Mouse (Mus musculus): ENCODE measurements around the gene Gm11099. TPM values are rescaled to one million over a fixed set of nuclear protein-coding genes. Genes with fewer than 3 reads are reported as not detected.

Gm11099 gene
- polyA plus RNA-seq, 1 experiment, result not detected

DNA sequence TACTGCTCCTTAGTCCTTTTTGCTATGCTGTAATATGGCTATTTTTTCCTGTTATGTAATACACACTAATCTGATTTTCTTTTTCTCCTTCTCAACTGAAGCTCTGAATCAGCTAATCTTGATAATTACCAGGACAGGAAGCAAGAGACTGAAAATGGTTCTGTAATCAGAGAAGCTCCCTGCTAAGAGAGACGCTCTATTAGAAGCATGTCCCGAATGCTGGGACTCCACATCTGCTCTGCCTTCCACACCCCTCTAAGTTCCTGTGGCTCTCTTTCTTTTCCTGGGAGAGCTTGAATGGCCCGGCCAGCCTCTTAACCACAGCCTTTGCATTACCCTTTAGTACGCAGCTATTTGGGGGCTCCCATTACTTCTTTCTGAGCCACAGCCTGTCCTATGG, 45.8 kb downstream of the Gm11099 start:
- Histone ChIP-seq H3K27ac (ENCODE audit: insufficient read depth, low read length) (no peak overlapping the region), H3K4me1 (ENCODE audit: control insufficient read depth, insufficient read depth, low read length) (no peaks in the 10 kb centered on the region), H3K4me3 (ENCODE audit: insufficient read depth, low read length) (no peak overlapping the region)
- TF ChIP-seq CTCF (IDR thresholded peaks at IDR 0.05; ENCODE audit: extremely low read depth, insufficient read depth, low read length), result no peak
- TF ChIP-seq POLR2A (IDR thresholded peaks at IDR 0.05; ENCODE audit: extremely low read depth, insufficient read depth, low read length), result no peak

DNA sequence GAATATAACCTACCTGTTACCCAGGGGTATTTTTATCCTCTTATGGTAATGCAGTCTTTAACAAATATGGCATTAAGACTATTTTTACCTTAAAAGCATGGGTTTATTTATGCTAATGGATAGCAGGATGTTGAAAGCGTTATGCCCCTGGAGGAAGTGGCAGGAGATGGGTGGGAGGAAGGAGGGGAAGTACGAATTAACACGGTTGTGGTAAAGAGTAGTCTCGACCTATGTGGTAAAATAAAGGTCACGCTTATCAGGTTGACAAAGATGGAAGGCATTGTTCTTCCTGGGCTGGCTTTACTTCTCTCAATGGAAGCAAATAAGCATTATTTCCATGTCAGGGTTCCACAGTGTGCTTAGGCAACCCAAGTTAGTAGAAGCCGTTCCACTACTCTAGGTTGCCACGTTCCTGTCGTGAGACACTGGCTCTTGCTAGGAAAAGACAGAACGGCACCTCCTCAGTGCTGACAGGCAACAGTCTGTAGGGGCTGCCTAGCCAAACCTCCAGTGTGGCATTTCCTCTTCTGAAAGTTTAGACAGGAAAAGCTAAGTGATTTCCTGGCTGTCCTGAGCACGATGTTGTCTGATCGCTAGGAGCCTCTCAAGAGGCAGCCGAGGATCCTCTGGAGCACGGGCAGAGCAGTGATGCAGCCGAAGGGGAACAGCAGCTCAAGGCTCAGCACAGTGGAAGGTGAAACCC, 47.7 kb downstream of the Gm11099 start:
- no peak for TF ChIP-seq POLR2A (IDR thresholded peaks at IDR 0.05; ENCODE audit: extremely low read depth, insufficient read depth, low read length)
- Histone ChIP-seq H3K27ac (ENCODE audit: insufficient read depth, low read length) (no peak overlapping the region), H3K4me1 (ENCODE audit: control insufficient read depth, insufficient read depth, low read length) (no peaks in the 10 kb centered on the region), H3K4me3 (ENCODE audit: insufficient read depth, low read length) (no peak overlapping the region)

DNA sequence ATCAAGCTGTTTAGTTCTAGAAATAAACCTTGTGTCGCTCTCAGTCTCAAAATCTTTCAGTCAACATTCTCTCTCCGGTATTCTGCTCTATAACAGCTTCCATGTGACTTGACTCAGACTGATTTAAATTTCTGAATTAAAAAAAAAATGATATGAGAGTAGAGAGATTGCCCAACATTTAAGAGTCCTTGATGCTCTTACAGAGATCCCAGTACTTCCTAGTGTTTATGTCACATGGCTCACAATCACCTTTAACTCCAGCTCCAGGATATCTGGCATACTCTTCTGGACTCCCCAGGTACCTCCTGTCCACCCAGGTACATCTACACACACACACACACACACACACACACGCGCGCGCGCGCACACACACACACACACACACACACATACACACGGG, 53.1 kb downstream of the Gm11099 start:
- no peaks in the 10 kb centered on the region for H3K4me1 ChIP-seq (ENCODE audit: control insufficient read depth, insufficient read depth, low read length)
- no peak for TF ChIP-seq CTCF (IDR thresholded peaks at IDR 0.05; ENCODE audit: extremely low read depth, insufficient read depth, low read length)
- no peak for TF ChIP-seq POLR2A (IDR thresholded peaks at IDR 0.05; ENCODE audit: extremely low read depth, insufficient read depth, low read length)
- no peak overlapping the region for H3K27ac ChIP-seq (ENCODE audit: insufficient read depth, low read length)
- no peak overlapping the region for H3K4me3 ChIP-seq (ENCODE audit: insufficient read depth, low read length)

DNA sequence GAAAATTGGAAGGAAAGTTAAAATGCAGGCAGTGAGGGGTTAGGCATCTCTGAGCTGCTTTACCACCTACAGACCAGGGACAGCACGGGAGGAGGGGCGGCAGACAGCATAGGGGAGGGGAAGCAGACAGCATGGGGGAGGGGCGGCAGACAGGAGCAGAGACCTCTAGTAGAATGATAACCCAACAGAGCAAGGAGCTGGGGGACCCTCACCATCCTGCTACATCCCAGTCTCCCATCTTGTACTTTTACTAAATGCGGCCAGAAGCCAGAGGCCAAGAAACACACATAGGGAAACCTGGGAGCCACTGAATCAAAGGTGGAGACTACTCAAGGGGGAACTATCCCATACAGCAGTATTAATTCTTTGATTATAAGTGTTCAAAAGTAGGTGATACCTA, 59.1 kb downstream of the Gm11099 start:
- no peak for TF ChIP-seq CTCF (IDR thresholded peaks at IDR 0.05; ENCODE audit: extremely low read depth, insufficient read depth, low read length)
- no peak for TF ChIP-seq POLR2A (IDR thresholded peaks at IDR 0.05; ENCODE audit: extremely low read depth, insufficient read depth, low read length)
- Histone ChIP-seq H3K4me3 (ENCODE audit: insufficient read depth, low read length) (no peak overlapping the region), H3K27ac (ENCODE audit: insufficient read depth, low read length) (no peak overlapping the region), H3K4me1 (ENCODE audit: control insufficient read depth, insufficient read depth, low read length) (no peaks in the 10 kb centered on the region)

DNA sequence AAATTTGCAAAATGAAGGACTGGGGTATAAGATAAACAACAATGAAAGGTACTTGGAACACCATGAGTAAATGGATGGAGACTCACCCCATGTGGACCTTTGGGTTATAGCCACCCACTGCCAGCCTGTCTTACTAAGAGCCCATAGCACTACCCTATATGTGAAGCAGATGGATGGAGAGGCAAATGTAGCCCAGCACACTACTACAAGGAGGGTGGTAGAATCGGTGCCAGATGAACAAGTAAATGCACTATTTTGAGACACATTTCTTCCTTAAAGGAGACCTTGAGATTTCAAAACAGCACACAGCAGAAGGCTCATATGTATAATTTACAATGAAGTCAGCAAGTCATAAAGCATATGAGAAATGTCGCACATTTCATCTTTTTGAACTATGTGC, 66.3 kb downstream of the Gm11099 start:
- Histone ChIP-seq H3K4me1 (ENCODE audit: control insufficient read depth, insufficient read depth, low read length) (no peaks in the 10 kb centered on the region), H3K4me3 (ENCODE audit: insufficient read depth, low read length) (no peak overlapping the region), H3K27ac (ENCODE audit: insufficient read depth, low read length) (no peak overlapping the region)
- TF ChIP-seq POLR2A (IDR thresholded peaks at IDR 0.05; ENCODE audit: extremely low read depth, insufficient read depth, low read length) (no peak), CTCF (IDR thresholded peaks at IDR 0.05; ENCODE audit: extremely low read depth, insufficient read depth, low read length) (no peak)

DNA sequence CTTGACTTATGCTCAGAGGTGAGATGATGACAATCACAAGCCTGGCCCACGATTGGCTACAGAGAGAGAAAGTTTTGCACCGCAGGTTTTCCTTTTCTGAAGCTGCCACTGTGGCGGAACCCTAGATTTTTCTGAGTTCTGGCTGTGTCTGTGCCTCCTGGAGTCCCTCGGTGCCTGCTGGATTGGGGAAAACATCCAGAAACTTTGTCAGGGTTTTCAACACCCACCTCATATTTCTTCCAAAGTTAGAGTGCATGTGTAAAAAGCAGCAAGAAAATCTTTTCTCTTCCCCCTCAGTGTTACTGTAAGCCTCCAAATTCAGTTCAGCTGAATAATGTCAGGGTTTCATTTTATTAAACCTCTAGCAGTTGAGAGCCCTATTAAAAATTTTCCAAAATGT, 82.1 kb downstream of the Gm11099 start:
- Histone ChIP-seq H3K4me1 (ENCODE audit: control insufficient read depth, insufficient read depth, low read length) (peaks cover 2% of the 10 kb centered on the region; the same call in 1 of the 2 replicates), H3K4me3 (ENCODE audit: insufficient read depth, low read length) (no peak overlapping the region), H3K27ac (ENCODE audit: insufficient read depth, low read length) (no peak overlapping the region)
- TF ChIP-seq CTCF (IDR thresholded peaks at IDR 0.05; ENCODE audit: extremely low read depth, insufficient read depth, low read length) (no peak), POLR2A (IDR thresholded peaks at IDR 0.05; ENCODE audit: extremely low read depth, insufficient read depth, low read length) (no peak)

DNA sequence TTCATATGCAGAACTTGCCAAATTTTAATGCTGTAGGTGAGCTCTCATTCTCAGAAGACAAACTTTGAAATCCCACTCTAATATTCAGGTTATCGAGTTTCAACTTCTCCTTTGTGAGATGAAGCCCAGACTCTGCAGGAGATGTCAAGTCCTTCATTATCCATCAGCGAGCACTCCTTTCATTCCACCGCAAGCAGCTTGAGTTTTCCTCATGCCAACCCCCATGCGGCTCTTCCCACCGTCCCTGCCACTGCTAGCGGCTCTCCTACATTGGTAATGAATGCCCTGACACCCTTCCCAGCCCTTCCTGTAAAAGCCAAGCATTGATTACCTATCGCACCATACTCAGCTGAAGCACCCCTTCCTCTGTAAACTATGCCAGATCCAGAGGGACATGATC, 89.6 kb downstream of the Gm11099 start:
- H3K27ac ChIP-seq (ENCODE audit: insufficient read depth, low read length), result no peak overlapping the region

DNA sequence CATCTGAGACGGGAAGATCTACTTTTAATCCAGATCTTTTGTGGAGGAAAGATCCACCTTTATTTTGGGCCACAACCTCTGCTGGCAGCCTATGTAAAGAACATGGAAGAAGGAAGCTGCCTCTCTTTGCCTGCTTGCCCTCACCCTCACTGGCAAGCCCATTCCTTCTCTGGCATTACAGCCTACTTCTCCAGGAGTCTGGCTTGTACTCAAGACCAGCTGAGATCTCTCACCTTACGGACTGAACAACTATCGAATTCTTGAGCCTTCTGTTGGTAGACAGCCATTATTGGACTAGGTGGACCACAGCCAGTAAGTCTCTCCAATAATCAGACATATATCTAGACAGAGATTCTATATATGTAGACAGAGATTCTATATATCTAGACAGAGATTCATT, 92.9 kb downstream of the Gm11099 start:
- H3K27ac ChIP-seq (ENCODE audit: insufficient read depth, low read length), result no peak overlapping the region
- no peaks in the 10 kb centered on the region for H3K4me1 ChIP-seq (ENCODE audit: control insufficient read depth, insufficient read depth, low read length)
- TF ChIP-seq POLR2A (IDR thresholded peaks at IDR 0.05; ENCODE audit: extremely low read depth, insufficient read depth, low read length) (no peak), CTCF (IDR thresholded peaks at IDR 0.05; ENCODE audit: extremely low read depth, insufficient read depth, low read length) (no peak)
- no peak overlapping the region for H3K4me3 ChIP-seq (ENCODE audit: insufficient read depth, low read length)

More for the DNA sequence above, 89.6 kb downstream of the Gm11099 start:
- H3K4me3 ChIP-seq (ENCODE audit: insufficient read depth, low read length), result no peak overlapping the region
- TF ChIP-seq POLR2A (IDR thresholded peaks at IDR 0.05; ENCODE audit: extremely low read depth, insufficient read depth, low read length), result no peak
- TF ChIP-seq CTCF (IDR thresholded peaks at IDR 0.05; ENCODE audit: extremely low read depth, insufficient read depth, low read length), result no peak
- H3K4me1 ChIP-seq (ENCODE audit: control insufficient read depth, insufficient read depth, low read length), result no peaks in the 10 kb centered on the region

DNA sequence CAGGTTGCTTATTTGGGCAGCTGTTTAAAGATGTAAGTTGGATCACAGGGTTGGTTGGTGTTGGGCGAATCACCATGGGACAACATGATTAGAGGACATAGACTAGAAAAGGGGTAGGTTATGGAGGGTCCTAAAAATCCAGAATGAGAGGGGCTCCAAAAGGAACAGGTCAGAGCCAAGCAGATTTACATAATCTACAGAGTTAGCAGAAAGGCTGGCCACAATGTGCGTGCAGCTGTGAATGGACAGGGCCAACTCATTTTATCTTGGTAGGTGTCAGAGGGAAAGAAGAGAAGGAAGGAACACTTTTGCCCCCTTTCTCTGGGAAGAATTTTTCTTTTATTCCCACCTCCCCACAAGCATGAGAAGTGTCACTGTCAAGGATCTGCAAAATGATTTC, 97.1 kb downstream of the Gm11099 start:
- H3K27ac ChIP-seq (ENCODE audit: insufficient read depth, low read length), result no peak overlapping the region
- no peak overlapping the region for H3K4me3 ChIP-seq (ENCODE audit: insufficient read depth, low read length)
- no peaks in the 10 kb centered on the region for H3K4me1 ChIP-seq (ENCODE audit: control insufficient read depth, insufficient read depth, low read length)
- TF ChIP-seq CTCF (IDR thresholded peaks at IDR 0.05; ENCODE audit: extremely low read depth, insufficient read depth, low read length) (no peak), POLR2A (IDR thresholded peaks at IDR 0.05; ENCODE audit: extremely low read depth, insufficient read depth, low read length) (no peak)

DNA sequence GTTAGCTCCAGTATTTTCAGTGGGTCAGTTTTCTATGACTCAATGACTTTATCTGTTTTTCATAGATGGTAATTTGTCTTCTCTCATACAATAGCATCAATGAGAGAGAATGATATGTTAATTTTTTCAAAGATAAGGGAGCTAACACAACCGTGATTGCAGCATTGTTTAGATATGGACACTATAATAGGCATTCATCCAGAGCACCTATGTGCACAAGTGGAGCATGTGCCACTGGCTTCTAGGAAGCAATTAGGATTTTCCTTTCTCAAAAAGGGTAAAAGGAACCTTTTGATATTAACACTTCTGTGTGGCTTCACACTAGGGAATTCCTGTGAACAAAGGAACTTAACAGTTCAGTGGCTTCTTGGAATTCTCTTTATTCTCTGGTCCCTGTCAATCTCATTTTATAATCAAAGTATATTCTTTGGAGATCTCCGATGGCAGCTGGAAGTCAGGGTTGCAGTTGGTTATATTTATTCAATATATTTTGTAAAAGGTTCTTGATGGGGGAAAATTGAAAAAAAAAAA, 97.6 kb downstream of the Gm11099 start:
- H3K4me1 ChIP-seq (ENCODE audit: control insufficient read depth, insufficient read depth, low read length), result no peaks in the 10 kb centered on the region
- H3K4me3 ChIP-seq (ENCODE audit: insufficient read depth, low read length), result no peak overlapping the region
- TF ChIP-seq POLR2A (IDR thresholded peaks at IDR 0.05; ENCODE audit: extremely low read depth, insufficient read depth, low read length), result no peak
- H3K27ac ChIP-seq (ENCODE audit: insufficient read depth, low read length), result no peak overlapping the region

All from cortical plate, adult 2 months (tissue).